Mouse (Mus musculus): ENCODE data around the gene Tbcd.

GRCm38 (mm10) chr11:121543287-121543856 lies 91.6 kb downstream of the Tbcd start:
- no peak for TF ChIP-seq CTCF (IDR thresholded peaks at IDR 0.05; ENCODE audit: low read depth, low read length)
- no peak for TF ChIP-seq GATA2 (IDR thresholded peaks at IDR 0.05; ENCODE audit: borderline replicate concordance, low read depth, low read length)
- no peak for TF ChIP-seq TAL1 (conservative IDR thresholded peaks at IDR 0.05; ENCODE audit: low read depth, low read length)
- no peak for TF ChIP-seq POLR2AphosphoS5 (IDR thresholded peaks at IDR 0.05; ENCODE audit: insufficient replicate concordance, low read depth, low read length)
- no peak for TF ChIP-seq GATA1 (IDR thresholded peaks at IDR 0.05; ENCODE audit: borderline replicate concordance, low read length)
